Mouse (Mus musculus) spleen, adult 2 months (tissue): ENCODE results near the gene Baiap2l1.

ENCODE experiments used
- CTCF ChIP-seq: fragments of 200-500 bp; IDR thresholded peaks from 2 replicates; pipeline ENCODE4 v1.5.1; 2011; ENCODE audit warnings: mild to moderate bottlenecking, inconsistent platforms; ENCODE audit not compliant: insufficient read depth, insufficient read length, insufficient replicate concordance; ENCODE audit errors: extremely low read depth
- POLR2A ChIP-seq: fragments of 200-500 bp; IDR thresholded peaks from 2 replicates; pipeline ENCODE4 v1.6.1; 2011; ENCODE audit warnings: low read depth, low read length, inconsistent platforms

- TF ChIP-seq POLR2A (no peak), CTCF (no peak)
Measured at GRCm38 (mm10) chr5:144276898-144277630, 80.8 kb downstream of the Baiap2l1 start.
